Mouse (Mus musculus) megakaryocyte, adult 5-6 weeks (primary cell): Measurements from ENCODE around the gene Ccdc173. TPM values are rescaled to one million over a fixed set of nuclear protein-coding genes. Genes with fewer than 3 reads are reported as not detected.
"Not testable (repeated sequence)": the region's sequence is repeated elsewhere in the genome, so short reads cannot be mapped to it uniquely, and the experiment has no call there.

ENCODE experiments used
- ATAC-seq: 2 replicates; pipeline ENCODE4 v1.8.0; 2016; ENCODE audit warnings: mild to moderate bottlenecking, inconsistent platforms; ENCODE audit not compliant: poor library complexity, severe bottlenecking
- total RNA-seq, 2 experiments: library from RNA; stranded (forward) in 1 of 2; stranded (reverse) in 1 of 2; fragments of 153-499, 151-499 nt in 1 of 2; fragments of 221-1000, 200-1000 nt in 1 of 2; gene quantifications; 2 replicates each; pipeline versions ENCODE4 v1.2.3 to v1.2.4; 2015 to 2017

The Ccdc173 gene
- total RNA-seq (2015) (0.43 and 0.80 TPM in 2 replicates), total RNA-seq (2017) (0.33 and 0.49 TPM in 2 replicates)

DNA sequence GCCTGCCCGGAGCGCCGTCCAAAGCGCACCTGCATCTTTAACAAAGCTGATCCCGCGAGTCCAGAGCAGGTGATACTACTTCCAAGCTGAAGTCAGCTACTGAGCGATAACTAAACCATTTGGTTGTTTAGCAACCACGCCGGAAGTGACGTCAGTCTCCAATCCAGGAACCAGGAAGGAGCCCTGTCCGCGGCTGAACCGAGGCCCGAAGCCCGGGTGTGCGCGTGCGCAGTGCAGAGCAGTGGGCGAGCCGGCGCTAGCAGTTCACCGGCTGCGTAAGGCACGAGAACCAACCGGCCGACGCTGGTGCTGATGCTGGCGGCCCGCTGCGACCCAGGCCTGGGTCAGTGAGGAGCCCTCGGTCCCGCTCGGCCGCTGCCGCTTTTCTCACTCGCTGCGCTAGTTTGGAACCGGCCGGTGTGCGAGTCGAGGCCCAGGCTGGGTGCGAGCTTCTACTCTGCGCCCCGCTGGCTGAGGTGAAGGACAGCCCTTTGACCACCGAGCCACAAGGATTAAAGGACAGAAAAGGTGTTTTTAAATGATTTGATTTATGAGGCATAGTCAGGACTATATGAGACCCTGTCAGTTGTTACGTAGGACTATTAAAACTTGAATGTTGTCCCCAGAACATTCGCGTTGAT lies at the start of gene Ccdc173, which contains the start of gene Phospho2:
TSS of gene Ccdc173 (minus strand) at position 147 of the 641 bp plus-strand sequence.
TSS of gene Phospho2 (plus strand) at position 195 of the 641 bp plus-strand sequence.
- peak; percentile 91 for ATAC-seq

DNA sequence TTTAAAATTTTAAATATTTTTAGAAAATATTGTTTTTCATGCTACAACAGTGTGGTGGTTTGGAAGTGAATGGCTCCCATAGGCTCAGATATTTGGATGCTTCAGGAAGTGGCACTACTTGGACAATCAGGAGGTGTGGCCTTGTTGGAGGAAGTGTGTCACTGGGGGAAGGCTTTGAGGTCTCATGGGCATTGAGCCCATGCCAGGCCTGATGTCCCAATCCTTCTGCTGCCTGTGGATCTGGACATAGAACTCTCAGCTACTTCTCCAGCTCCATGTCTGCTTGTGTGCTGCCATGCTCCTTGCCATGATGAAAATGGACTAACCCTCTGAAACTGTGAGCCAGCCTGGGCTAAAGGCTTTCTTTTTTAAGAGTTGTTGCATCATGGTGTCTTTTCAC lies 49.3 kb upstream of the Ccdc173 start:
- ATAC-seq, result peak; percentile 57

DNA sequence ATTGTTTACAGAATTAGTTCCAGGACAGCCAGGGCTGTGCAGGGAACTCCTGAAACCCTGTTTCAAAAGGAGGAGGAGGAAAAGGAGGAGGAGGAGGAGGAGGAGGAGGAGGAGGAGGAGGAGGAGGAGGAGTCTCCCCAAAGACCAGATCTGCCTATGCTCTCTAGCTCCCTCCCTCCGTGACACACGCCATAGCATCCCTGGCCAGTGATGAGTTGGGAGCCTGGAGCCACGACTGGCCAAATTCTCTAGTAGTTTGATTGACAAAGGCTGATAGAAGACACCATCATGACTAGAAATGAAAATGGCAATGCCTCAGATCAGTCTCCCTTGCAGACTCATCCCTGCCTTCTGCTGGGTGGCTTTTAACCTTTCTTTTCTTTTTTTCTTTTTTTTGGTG lies 48.6 kb upstream of the Ccdc173 start:
- no peak for ATAC-seq

DNA sequence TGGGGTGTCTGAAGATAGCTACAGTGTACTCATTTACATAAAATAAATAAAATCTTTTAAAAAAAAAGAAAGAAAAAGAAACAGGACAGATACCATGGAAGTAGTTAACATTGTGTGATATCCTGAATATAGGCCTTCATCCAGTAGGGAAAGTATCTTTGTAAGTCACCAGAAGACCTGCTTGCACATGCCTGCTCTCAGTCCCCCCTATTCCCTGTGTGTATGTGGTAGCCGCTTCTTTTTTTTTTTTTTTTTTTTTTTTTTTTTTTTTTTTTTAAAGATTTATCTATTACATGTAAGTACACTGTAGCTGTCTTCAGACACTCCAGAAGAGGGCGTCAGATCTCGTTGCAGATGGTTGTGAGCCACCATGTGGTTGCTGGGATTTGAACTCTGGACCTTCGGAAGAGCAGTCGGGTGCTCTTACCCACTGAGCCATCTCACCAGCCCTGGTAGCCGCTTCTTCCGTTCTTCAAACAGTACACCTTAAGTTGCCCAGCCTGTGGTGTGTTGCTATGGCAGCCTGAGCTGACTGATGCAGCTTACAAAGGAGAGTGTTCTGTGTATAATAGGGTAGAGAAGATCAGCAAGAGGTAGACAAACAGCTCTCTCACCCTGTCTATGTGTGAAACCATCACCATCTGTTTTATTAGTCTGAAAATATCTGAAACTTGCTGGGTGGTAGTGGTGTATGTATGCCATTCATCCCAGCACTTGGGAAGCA lies 48.0 kb upstream of the Ccdc173 start:
- ATAC-seq, result no peak

DNA sequence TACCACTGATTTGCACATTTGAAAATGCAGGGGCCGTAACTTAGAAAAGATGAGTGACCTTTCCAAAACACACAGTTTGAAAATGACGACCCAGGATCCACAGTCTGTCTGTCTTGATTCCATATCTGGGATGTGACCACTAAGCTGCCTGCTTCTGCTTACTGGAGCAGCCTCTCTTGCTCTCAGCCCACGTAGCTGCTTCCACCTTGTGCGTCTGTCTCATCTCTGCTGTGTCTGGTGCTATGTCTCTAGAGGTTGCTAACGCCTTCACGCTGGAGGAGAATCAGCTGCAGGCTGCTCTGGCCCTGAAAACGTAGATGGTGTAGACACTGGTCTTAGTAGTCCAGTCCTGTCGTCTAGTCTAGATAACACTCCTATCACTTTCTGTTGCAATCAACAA lies 40.7 kb upstream of the Ccdc173 start:
- ATAC-seq, result no peak

GRCm38 (mm10) chr2:69829680-69830079 lies 40.3 kb upstream of the Ccdc173 start:
- ATAC-seq, result no peak

DNA sequence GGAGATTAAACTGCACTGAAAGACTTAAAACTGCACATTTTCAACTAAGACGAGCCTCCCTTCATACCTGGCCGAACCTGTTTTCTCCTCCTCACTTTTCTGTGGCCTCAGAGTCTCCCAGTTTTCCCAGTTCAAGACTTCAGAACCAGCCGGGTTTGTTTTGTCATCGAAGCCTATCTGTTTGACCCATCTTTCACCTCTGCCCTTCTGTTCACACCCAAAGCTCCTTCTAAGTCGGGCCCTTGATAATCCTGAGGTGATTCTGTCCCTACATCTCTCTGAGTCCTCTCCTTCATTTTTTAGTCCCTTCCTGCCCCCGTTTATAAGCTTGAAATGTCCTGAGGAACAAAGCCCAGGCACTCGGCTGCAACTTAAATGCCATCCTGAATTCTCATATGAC lies 38.7 kb upstream of the Ccdc173 start:
- ATAC-seq, result no peak

GRCm38 (mm10) chr2:69826380-69826779 lies 37.0 kb upstream of the Ccdc173 start:
- ATAC-seq, result no peak

DNA sequence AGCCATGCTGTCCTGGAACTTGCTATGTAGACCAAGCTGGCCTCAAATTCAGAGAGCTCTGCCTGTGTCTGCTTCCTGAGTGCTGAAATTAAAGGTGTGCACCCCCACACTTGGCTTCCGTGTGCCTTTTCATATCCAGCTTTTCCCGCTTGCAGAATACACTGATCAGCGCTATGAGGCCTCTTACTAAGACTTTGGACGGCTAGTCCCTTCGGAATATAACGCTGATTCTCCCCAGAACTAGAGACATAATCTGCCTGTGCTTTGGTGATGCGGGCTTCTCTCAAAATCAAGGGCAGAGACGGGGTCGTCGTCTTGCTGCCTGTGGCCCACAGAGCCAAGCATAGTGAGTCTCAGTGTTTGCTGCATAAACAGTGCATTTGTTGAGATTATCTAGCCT lies 36.5 kb upstream of the Ccdc173 start:
- ATAC-seq, result no peak

DNA sequence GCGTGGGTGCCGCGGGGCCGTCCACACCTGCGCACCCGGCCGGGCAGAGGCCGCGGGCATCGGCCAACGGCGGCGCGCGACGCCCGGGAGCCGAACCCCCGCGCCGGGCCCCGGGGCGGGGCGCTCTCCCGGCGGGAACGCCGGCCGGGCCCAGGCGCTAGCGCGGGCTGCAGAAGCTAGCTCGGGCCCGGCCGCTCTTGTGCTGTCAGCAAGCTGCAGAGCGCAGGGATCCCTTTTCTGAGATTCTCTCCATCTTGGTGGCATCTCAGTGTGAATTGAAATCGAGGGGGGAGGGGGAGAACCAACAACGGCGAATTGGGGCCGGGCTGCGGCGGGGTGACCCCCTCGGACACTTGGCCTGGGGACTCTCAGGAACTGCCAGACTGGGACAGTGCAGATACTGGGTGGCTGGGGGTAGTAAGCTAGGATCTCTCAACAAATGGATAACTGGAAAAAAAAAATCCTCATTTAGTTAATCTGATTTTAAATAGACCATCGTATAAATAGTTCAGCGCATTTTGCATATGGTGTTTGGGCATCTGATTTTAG lies 33.8 kb upstream of the Ccdc173 start:
- peak; percentile 45 for ATAC-seq

DNA sequence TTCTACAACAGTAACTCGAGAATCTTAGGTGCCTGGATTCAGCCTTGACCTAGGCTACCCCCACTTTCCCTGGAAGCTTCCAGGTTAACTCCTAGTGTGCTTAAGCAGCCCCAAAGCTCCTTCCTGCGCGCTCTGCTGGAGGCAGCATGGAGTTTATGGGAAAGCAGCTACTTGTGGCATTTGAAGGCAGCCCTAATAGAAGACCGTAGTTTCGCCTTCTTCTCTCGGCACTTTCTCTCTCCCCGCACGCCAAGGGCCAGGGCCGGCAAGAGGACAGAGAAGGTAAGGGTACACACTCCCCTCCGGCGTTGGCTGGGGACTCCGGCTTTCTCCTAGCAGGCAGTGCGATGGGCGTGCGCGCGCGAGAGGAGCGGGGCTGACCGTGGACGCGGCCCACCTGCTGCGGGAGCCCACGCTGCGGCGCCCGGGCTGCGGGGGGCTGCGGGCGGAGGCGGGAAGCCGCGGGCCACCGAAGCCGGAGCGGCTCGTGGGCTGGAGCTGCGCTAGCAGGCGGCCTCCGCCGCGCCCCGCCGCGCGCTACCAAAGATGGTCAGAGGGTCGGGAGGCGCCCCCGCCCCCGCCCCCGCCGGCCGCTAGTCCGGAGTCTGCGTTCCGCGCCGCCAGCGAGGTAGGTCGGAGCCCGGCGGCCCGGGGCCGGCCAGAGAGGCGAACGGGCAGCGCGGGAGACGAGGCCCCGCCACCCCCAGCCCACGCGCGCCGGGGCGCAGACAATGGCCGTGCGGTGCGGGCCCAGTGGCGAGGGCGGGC lies 33.2 kb upstream of the Ccdc173 start:
- peak; percentile 44 for ATAC-seq

DNA sequence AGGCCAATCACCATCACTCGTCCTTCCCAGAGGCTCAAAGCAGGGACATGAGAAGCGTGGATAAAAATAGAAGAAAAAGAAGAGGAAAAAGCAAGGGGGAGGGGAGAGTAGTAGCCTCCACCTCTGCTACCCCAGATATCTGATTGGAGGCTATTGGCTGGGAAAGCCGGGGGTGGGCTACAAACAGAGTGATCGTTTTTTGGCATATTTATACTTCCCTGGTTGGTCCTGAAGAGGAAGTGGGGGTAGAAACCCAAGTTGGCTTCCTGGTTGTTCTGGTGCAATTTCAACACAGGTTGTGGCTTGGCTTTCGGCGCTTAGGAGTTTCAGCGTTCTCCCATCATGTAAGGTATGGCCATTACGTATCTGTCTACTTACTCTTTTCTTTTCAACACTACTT lies 32.3 kb upstream of the Ccdc173 start, which contains the start of gene Klhl23:
TSS of gene Klhl23 (plus strand) at position 234 of the 400 bp plus-strand sequence.
- ATAC-seq, result peak; percentile 78

GRCm38 (mm10) chr2:69820201-69820600 lies 30.8 kb upstream of the Ccdc173 start:
- ATAC-seq, result no peak

- no peak for ATAC-seq
Observed at GRCm38 (mm10) chr2:69818350-69819085, 29.1 kb upstream of the Ccdc173 start.

- no peak for ATAC-seq
Observed at GRCm38 (mm10) chr2:69816575-69816974, 27.2 kb upstream of the Ccdc173 start.

- not testable (repeated sequence) for ATAC-seq
Observed at GRCm38 (mm10) chr2:69811349-69811748, 22.0 kb upstream of the Ccdc173 start.

- no peak for ATAC-seq
Observed at GRCm38 (mm10) chr2:69810169-69810568, 20.8 kb upstream of the Ccdc173 start.

- ATAC-seq, result not testable (repeated sequence)
Observed at GRCm38 (mm10) chr2:69804663-69805062, 15.3 kb upstream of the Ccdc173 start.

DNA sequence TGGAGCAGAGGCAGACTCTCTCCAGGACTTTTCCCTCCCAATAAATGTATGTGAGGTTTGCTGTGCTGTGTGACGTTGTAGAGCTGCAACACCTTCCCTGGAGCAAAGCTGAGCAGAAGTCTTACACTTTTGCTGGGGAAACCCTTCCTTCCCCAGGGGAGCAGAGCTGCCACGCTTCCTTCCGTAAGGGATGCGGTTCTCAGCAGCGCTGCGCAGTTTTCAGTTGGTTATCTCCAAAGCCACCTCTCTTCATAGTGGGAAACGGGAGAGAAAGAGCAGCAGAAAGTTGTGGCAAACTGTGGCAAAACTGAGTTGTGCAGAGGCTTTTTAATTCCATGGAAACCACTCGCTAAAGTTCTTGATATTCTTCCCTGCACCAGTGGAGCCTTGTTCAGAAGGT lies 14.4 kb upstream of the Ccdc173 start:
- no peak for ATAC-seq

GRCm38 (mm10) chr2:69802911-69803312 lies 13.5 kb upstream of the Ccdc173 start:
- ATAC-seq, result peak; percentile 98
